Mouse (Mus musculus) forebrain, embryonic 16.5 days (tissue): ENCODE data around the gene Socs7. TPM values are rescaled to one million over a fixed set of nuclear protein-coding genes. Genes with fewer than 3 reads are reported as not detected.
A peak's percentile ranks its signal among the peaks of the same experiment; 100 is the strongest.
"Not testable (repeated sequence)": the region's sequence is repeated elsewhere in the genome, so short reads cannot be mapped to it uniquely, and the experiment has no call there.

Experiments used
- ATAC-seq: fragments of 200-750 bp; cut with Nextera tagmentation; 2 replicates; pipeline ENCODE4 v1.8.0; 2017; ENCODE audit warnings: mild to moderate bottlenecking, moderate library complexity
- H3K27ac ChIP-seq: fragments of 300-500 bp; sonication (generic); 2 replicates; pipeline ENCODE4 v1.5.1; 2014; ENCODE audit warnings: low read length, control low read depth
- H3K27me3 ChIP-seq: fragments of 300-500 bp; sonication (generic); replicated peaks from 2 replicates; pipeline ENCODE4 v1.6.1; 2014; ENCODE audit warnings: low read length; ENCODE audit not compliant: control insufficient read depth, insufficient read depth
- H3K36me3 ChIP-seq: fragments of 300-500 bp; sonication (generic); 2 replicates; pipeline ENCODE4 v1.6.1; 2014; ENCODE audit not compliant: control insufficient read depth, insufficient read depth
- H3K4me1 ChIP-seq: fragments of 300-500 bp; sonication (generic); replicated peaks from 2 replicates; pipeline ENCODE4 v1.6.1; 2014; ENCODE audit warnings: low read length; ENCODE audit not compliant: control insufficient read depth, insufficient read depth
- H3K4me2 ChIP-seq: fragments of 300-500 bp; sonication (generic); 2 replicates; pipeline ENCODE4 v1.6.1; 2014; ENCODE audit warnings: mild to moderate bottlenecking, low read length, control low read depth
- H3K4me3 ChIP-seq: fragments of 300-500 bp; sonication (generic); replicated peaks from 2 replicates; pipeline ENCODE4 v1.5.1; 2014; ENCODE audit warnings: mild to moderate bottlenecking, low read length, control low read depth
- H3K9ac ChIP-seq: fragments of 300-500 bp; sonication (generic); replicated peaks from 2 replicates; pipeline ENCODE4 v1.6.1; 2014; ENCODE audit warnings: low read depth, low read length, control low read depth
- H3K9me3 ChIP-seq: fragments of 300-500 bp; sonication (generic); 2 replicates; pipeline ENCODE4 v1.6.1; 2016; ENCODE audit warnings: low read length; ENCODE audit not compliant: control insufficient read depth
- WGBS: fragments of 180-500 bp; shearing (Covaris S2); extraction: QIAGEN DNeasy Blood & Tissue Kit; methylation state at CpG from one replicate; pipeline ENCODE4 v1.1.7; 2014; 5-methylcytosine and 5-hydroxymethylcytosine counted together
- polyA plus RNA-seq: library from polyadenylated mRNA; unstranded; fragments of >200 nt; fragmentation: Nextera tagmentation; extraction: Ambion mirVana; gene quantifications from 2 replicates; pipeline ENCODE4 v1.2.1, GENCODE M21; 2015

Socs7 gene
- polyA plus RNA-seq, 1 experiment from 2014 or later, result 11.5 TPM

- WGBS, result 82% methylated on average over 4 of the region's 4 CpGs
- Histone ChIP-seq H3K27me3 (no peaks in the 10 kb centered on the region), H3K9ac (no peak overlapping the region), H3K36me3 (no peaks in the 10 kb centered on the region), H3K4me3 (no peak overlapping the region), H3K4me2 (no peak overlapping the region), H3K27ac (no peak overlapping the region), H3K9me3 (no peaks in the 10 kb centered on the region), H3K4me1 (peaks cover 10% of the 10 kb centered on the region)
- no peak for ATAC-seq
Observed at GRCm38 (mm10) chr11:97352935-97353597, 9.3 kb upstream of the Socs7 start.

GRCm38 (mm10) chr11:97354646-97355045, 7.7 kb upstream of the Socs7 start:
- no peaks in the 10 kb centered on the region for H3K27me3 ChIP-seq
- 78% methylated on average over 2 of the region's 2 CpGs for WGBS
- no peak overlapping the region for H3K27ac ChIP-seq
- no peaks in the 10 kb centered on the region for H3K9me3 ChIP-seq
- no peak overlapping the region for H3K9ac ChIP-seq
- ATAC-seq, result no peak
- H3K36me3 ChIP-seq, result no peaks in the 10 kb centered on the region
- H3K4me1 ChIP-seq, result peaks cover 8% of the 10 kb centered on the region
- H3K4me2 ChIP-seq, result no peak overlapping the region
- H3K4me3 ChIP-seq, result no peak overlapping the region

- Histone ChIP-seq H3K4me3 (no peak overlapping the region), H3K9ac (no peak overlapping the region), H3K4me2 (no peak overlapping the region), H3K4me1 (peaks cover 2% of the 10 kb centered on the region), H3K27ac (no peak overlapping the region), H3K36me3 (no peaks in the 10 kb centered on the region), H3K9me3 (no peaks in the 10 kb centered on the region), H3K27me3 (no peaks in the 10 kb centered on the region)
- no peak for ATAC-seq
- WGBS, result 88% methylated on average over 7 of the region's 7 CpGs
Observed at GRCm38 (mm10) chr11:97355247-97355646, 7.1 kb upstream of the Socs7 start.

- ATAC-seq, H3K9me3 ChIP-seq, H3K36me3 ChIP-seq, H3K4me3 ChIP-seq, H3K27ac ChIP-seq, H3K4me1 ChIP-seq, H3K4me2 ChIP-seq, H3K27me3 ChIP-seq, H3K9ac ChIP-seq: not testable (repeated sequence)
- 15% methylated on average over 4 of the region's 6 CpGs for WGBS
Observed at GRCm38 (mm10) chr11:97357663-97358062, 4.7 kb upstream of the Socs7 start.

- Histone ChIP-seq H3K36me3 (no peaks in the 10 kb centered on the region), H3K4me3 (peak overlapping the region; percentile 98), H3K4me1 (peaks cover 40% of the 10 kb centered on the region), H3K27me3 (no peaks in the 10 kb centered on the region), H3K9ac (peak overlapping the region; percentile 91), H3K9me3 (no peaks in the 10 kb centered on the region), H3K27ac (peak overlapping the region; percentile 80), H3K4me2 (peak overlapping the region; percentile 66)
- under 1% methylated on average over 28 of the region's 39 CpGs for WGBS
- no peak; the same call in none of the 2 replicates for ATAC-seq
Observed at GRCm38 (mm10) chr11:97362649-97362942, 245 bp downstream of the Socs7 start.

GRCm38 (mm10) chr11:97362943-97363643, 742 bp downstream of the Socs7 start:
- peak overlapping the region; percentile 98 for H3K4me3 ChIP-seq
- no peaks in the 10 kb centered on the region for H3K36me3 ChIP-seq
- ATAC-seq, result peak; percentile 5; the same call in 1 of the 2 replicates
- H3K27me3 ChIP-seq, result no peaks in the 10 kb centered on the region
- under 1% methylated on average over 47 of the region's 49 CpGs for WGBS
- H3K9ac ChIP-seq, result peak overlapping the region; percentile 91
- peak overlapping the region; percentile 66 for H3K4me2 ChIP-seq
- peaks cover 44% of the 10 kb centered on the region for H3K4me1 ChIP-seq
- peak overlapping the region; percentile 80 for H3K27ac ChIP-seq
- no peaks in the 10 kb centered on the region for H3K9me3 ChIP-seq

GRCm38 (mm10) chr11:97363644-97363995, 1.3 kb downstream of the Socs7 start:
- Histone ChIP-seq H3K9ac (peak overlapping the region; percentile 91), H3K4me1 (peaks cover 49% of the 10 kb centered on the region), H3K36me3 (no peaks in the 10 kb centered on the region), H3K27ac (no peak overlapping the region), H3K4me3 (peak overlapping the region; percentile 98), H3K27me3 (no peaks in the 10 kb centered on the region), H3K4me2 (peak overlapping the region; percentile 66), H3K9me3 (no peaks in the 10 kb centered on the region)
- WGBS, result 0% methylated on average over 7 of the region's 7 CpGs
- no peak for ATAC-seq

GRCm38 (mm10) chr11:97365556-97365955, 3.2 kb downstream of the Socs7 start:
- peak overlapping the region; percentile 66 for H3K4me2 ChIP-seq
- peak overlapping the region; percentile 98; the same call in 1 of the 2 replicates for H3K4me3 ChIP-seq
- WGBS, result 38% methylated on average over 1 of the region's 1 CpGs
- H3K9ac ChIP-seq, result no peak overlapping the region
- no peaks in the 10 kb centered on the region for H3K36me3 ChIP-seq
- H3K27me3 ChIP-seq, result no peaks in the 10 kb centered on the region
- ATAC-seq, result no peak
- H3K9me3 ChIP-seq, result no peaks in the 10 kb centered on the region
- no peak overlapping the region for H3K27ac ChIP-seq
- peaks cover 60% of the 10 kb centered on the region for H3K4me1 ChIP-seq

GRCm38 (mm10) chr11:97368501-97368900, 6.2 kb downstream of the Socs7 start:
- no peak overlapping the region for H3K9ac ChIP-seq
- no peak for ATAC-seq
- no peak overlapping the region for H3K4me2 ChIP-seq
- H3K9me3 ChIP-seq, result no peaks in the 10 kb centered on the region
- no peak overlapping the region for H3K27ac ChIP-seq
- H3K4me1 ChIP-seq, result peaks cover 60% of the 10 kb centered on the region
- H3K36me3 ChIP-seq, result no peaks in the 10 kb centered on the region
- H3K27me3 ChIP-seq, result no peaks in the 10 kb centered on the region
- no peak overlapping the region for H3K4me3 ChIP-seq
- 63% methylated on average over 5 of the region's 5 CpGs for WGBS
